Mouse (Mus musculus) ES-Bruce4 (cell line): ENCODE measurements around the gene Sgk2.
A peak's percentile ranks its signal among the peaks of the same experiment; 100 is the strongest.

Experiments used
- CTCF ChIP-seq: IDR thresholded peaks from one replicate; pipeline ENCODE4 v1.8.1; 2011; ENCODE audit warnings: low read depth, low read length
- EP300 ChIP-seq: IDR thresholded peaks from 2 replicates; pipeline ENCODE4 v1.6.1; 2011; ENCODE audit warnings: low read depth, low read length; ENCODE audit not compliant: insufficient read depth
- POLR2A ChIP-seq: IDR thresholded peaks from one replicate; pipeline ENCODE4 v1.8.1; 2011; ENCODE audit warnings: low read length; ENCODE audit not compliant: insufficient read depth

GRCm38 (mm10) chr2:163048125-163048524 is 61.0 kb downstream of the Sgk2 start:
- TF ChIP-seq POLR2A: no peak
- TF ChIP-seq CTCF: peak; percentile 96
- TF ChIP-seq EP300: 0 out of 2 replicates have a peak, but pooled peaks have one; percentile 43
